Mouse (Mus musculus) brain, embryonic 14.5 days (tissue): ENCODE measurements at regions not wholly inside any gene's neighbourhood (a gene's known extent, or its start where the extent isn't known, plus 50 kb on each side); places are given as distances from the start of the nearest gene placed in this dataset.
"Not testable (repeated sequence)": the region's sequence is repeated elsewhere in the genome, so short reads cannot be mapped to it uniquely, and the experiment has no call there.

Source experiments
- DNase-seq: peaks from one replicate; pipeline ENCODE4 v3.0.0-alpha.2; 2011; ENCODE audit warnings: low read depth
- CTCF ChIP-seq: fragments of 200-500 bp; IDR thresholded peaks from 2 replicates; pipeline ENCODE4 v1.5.1; 2012; ENCODE audit warnings: inconsistent platforms, mild to moderate bottlenecking, moderate library complexity, borderline replicate concordance; ENCODE audit not compliant: insufficient read depth, insufficient read length; ENCODE audit errors: extremely low read depth
- POLR2A ChIP-seq: fragments of 200-500 bp; IDR thresholded peaks from 2 replicates; pipeline ENCODE4 v1.6.1; 2012; ENCODE audit warnings: mild to moderate bottlenecking, inconsistent platforms, borderline replicate concordance; ENCODE audit not compliant: poor library complexity, insufficient read depth, insufficient read length, severe bottlenecking; ENCODE audit errors: extremely low read depth

DNA sequence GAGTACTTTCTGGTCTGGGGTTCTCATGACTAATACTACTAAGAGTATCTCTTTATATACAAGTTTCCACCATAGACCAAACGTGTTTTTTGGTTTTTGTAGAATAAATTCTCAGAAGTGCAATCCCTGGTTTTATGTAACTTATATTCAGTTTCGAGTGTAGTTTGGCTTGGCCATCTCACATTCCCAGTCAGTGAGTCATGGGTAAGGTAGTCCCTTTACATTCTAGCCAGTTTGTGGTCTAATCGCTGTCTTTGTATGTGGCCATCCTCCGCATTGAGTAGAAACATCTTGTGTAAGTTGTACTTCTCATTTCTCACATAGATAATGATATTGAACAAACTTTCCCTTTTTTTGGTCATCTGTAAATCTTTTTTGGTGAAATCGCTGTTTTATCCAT lies 88.3 kb downstream of the Anxa5 start:
- DNase-seq: no peak
- TF ChIP-seq CTCF (no peak), POLR2A (no peak)

DNA sequence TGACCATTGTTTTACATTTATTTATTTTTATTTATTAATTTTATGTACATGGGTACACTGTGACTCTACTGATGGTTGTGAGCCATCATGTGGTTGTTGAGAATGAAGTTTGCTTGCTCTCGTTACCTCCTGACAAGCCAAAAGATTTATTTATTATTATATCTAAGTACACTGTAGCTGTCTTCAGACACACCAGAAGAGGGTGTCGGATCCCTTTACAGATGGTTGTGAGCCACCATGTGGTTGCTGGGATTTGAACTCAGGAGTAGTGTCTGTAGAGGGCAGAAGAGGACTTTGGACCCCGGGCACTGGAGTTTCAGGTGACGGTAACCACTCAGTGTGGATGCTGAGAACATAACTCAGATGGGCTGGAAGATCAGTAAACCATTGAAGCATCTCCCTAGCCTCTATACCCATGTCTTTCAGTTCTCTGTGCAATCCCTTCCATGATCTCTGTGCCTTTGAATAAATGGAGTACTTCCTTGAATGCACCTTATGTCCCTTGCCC lies 92.2 kb downstream of the Anxa5 start:
- TF ChIP-seq POLR2A: no peak
- no peak for TF ChIP-seq CTCF
- no peak for DNase-seq

GRCm38 (mm10) chr3:36381621-36382193 lies 94.0 kb downstream of the Anxa5 start:
- no peak for TF ChIP-seq CTCF
- no peak for TF ChIP-seq POLR2A
- DNase-seq: no peak

DNA sequence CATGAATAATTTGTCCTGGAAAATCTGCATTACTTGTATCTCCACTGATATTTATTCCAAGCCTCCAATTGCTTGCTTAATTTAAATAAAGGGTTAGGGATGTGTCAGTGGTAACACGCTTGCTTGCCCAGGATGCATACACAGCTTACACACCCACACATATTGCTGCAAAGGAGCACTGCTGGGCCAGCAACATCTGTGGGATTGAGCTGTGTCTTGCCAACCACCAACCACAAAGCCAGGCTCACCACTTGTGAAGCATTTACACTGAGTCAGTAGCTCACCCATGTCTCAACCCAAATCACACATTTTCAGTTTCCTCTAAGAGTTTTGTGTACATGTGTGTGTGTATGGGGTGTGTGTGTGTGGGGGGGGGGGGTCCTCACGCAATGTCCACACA lies 100.0 kb downstream of the Anxa5 start:
- TF ChIP-seq POLR2A: no peak
- no peak for TF ChIP-seq CTCF
- DNase-seq: no peak

DNA sequence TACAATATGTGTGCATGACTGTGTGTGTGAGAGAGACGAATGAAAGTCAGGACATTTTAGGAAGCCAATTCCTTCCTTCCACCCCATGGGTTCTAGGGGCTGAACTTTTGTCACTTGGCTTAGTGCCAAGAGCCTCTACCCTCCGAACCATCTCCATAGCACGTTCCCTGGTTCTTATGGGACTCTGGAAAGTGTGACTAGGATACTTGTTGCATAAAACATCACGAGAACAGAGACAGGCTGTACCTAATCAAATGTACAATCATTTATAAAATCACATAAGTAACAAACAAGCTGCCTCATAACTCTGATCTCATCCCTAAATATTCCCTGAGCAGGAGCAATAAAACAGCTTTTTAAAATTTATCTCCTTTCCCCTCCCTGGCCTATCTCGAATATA lies 100.8 kb downstream of the Anxa5 start:
- DNase-seq: no peak

GRCm38 (mm10) chr3:36360933-36361332 lies 114.8 kb downstream of the Anxa5 start:
- no peak for TF ChIP-seq CTCF
- no peak for TF ChIP-seq POLR2A
- DNase-seq: no peak

More for the DNA sequence above, 100.8 kb downstream of the Anxa5 start:
- no peak for TF ChIP-seq POLR2A
- TF ChIP-seq CTCF: no peak

- not testable (repeated sequence) for DNase-seq
Observed at GRCm38 (mm10) chr3:36354201-36354600, 121.5 kb downstream of the Anxa5 start.

GRCm38 (mm10) chr3:36352032-36352742 lies 123.5 kb downstream of the Anxa5 start:
- no peak for TF ChIP-seq CTCF
- no peak for TF ChIP-seq POLR2A
- DNase-seq: peak; percentile 92

GRCm38 (mm10) chr3:36349073-36349472 lies 126.6 kb downstream of the Anxa5 start:
- TF ChIP-seq POLR2A (no peak), CTCF (no peak)
- no peak for DNase-seq

- TF ChIP-seq CTCF (no peak), POLR2A (no peak)
- peak; percentile 19 for DNase-seq
Observed at GRCm38 (mm10) chr3:36340889-36341533, 118.9 kb upstream of the Qrfpr start.

DNA sequence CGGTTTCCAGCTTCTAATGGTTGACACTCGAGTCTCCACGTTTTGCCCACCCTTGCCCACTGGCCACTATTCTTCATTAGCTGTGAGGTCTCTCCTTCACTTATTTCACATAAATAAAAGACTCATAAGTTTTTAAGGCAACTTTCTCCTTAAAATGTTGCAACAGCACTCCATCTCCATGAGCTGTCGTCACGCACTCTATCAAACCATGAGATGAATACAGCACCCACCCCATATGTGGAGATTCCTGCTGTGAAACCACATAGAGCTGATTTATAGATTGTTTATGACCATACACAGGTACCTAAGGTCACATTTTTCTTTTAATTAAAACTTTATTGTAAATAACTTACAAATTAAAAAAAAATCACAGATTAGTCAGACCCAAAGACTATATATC lies 117.5 kb upstream of the Qrfpr start:
- DNase-seq: no peak
- TF ChIP-seq CTCF: no peak

DNA sequence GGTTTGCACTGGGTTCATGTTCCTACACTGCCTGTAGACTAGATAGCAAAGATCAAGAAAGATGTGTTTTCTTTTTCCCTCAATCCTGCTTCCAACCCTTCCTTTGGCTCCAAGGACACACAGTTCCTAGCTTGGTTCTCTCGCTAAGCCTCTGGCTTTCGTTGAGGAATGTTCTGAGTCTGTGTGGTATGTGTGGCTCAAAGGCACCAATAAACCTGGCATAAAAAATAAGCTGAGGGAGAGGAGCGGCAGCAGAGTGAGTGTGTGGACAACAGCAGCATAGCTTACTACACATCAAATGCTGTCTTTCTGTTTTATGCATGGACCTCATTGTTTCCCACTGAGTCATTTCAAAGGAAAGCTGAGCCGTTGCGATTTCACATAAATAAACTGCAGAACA lies 112.2 kb upstream of the Qrfpr start:
- no peak for DNase-seq
- TF ChIP-seq CTCF: no peak
- no peak for TF ChIP-seq POLR2A
